Mouse (Mus musculus): Measurements from ENCODE around the gene Gm21627. TPM values are rescaled to one million over a fixed set of nuclear protein-coding genes. Genes with fewer than 3 reads are reported as not detected.
"Not testable (repeated sequence)": the region's sequence is repeated elsewhere in the genome, so short reads cannot be mapped to it uniquely, and the experiment has no call there.

Gene Gm21627
- total RNA-seq (2021), result not detected

GRCm38 (mm10) chrY:63228127-63228526 is at the start of gene Gm21627:
Gene Gm21627, plus strand, starts transcription at chrY:63228427.
- DNase-seq; intact Hi-C loops (cut with DNase I): not testable (repeated sequence)
